Mouse (Mus musculus): ENCODE measurements around the gene Ubr1. TPM values are rescaled to one million over a fixed set of nuclear protein-coding genes. Genes with fewer than 3 reads are reported as not detected.
A peak's percentile ranks its signal among the peaks of the same experiment; 100 is the strongest.
"Not testable (repeated sequence)": the region's sequence is repeated elsewhere in the genome, so short reads cannot be mapped to it uniquely, and the experiment has no call there.

The Ubr1 gene
- total and polyA plus RNA-seq, 2 experiments = 14.4 to 16.1 TPM

DNA sequence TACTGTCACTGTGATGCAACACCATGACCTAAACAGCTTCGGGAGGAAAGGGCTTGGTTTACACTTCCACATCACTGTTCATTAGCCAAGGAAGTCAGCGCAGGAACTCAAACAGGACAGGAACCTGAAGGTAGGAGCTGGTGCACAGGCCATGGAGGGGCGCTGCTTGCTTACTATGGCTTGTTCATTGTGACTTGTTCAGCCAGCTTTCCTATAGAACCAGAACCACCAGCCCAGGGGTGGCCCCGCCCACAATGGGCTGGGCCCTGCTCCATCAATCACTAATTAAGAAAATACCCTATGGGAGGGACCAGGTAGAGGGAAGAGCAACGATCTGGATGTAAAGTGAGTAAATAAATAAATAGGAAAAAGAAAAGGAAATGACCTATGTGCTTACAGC, 2.4 kb upstream of the Ubr1 start:
- no peak for DNase-seq (ENCODE audit: extremely low read depth, low read depth, low spot score)
- H3K36me3 ChIP-seq (ENCODE audit: control insufficient read depth, insufficient read depth, low read length) = no peaks in the 10 kb centered on the region
- no peak overlapping the region for H3K27ac ChIP-seq (replicated peaks; ENCODE audit: insufficient read depth, low read depth, low read length)
- H3K4me3 ChIP-seq (ENCODE audit: insufficient read depth, low read depth, low read length) = no peak overlapping the region
- TF ChIP-seq CTCF (IDR thresholded peaks at IDR 0.05; ENCODE audit: low read depth, low read length) (no peak), POLR2A (IDR thresholded peaks at IDR 0.05; ENCODE audit: extremely low read depth, insufficient read depth, low read length) (no peak)
- H3K9ac ChIP-seq (ENCODE audit: low read depth, low read length) = no peak overlapping the region
- 20% methylated on average over 5 of the region's 5 CpGs for whole genome bisulfite sequencing
- peaks cover 5% of the 10 kb centered on the region; the same call in 1 of the 2 replicates for H3K79me2 ChIP-seq (ENCODE audit: control insufficient read depth, insufficient read depth, low read length)
- H3K4me1 ChIP-seq (ENCODE audit: control insufficient read depth, insufficient read depth, low read length) = peaks cover 3% of the 10 kb centered on the region
- H3K27me3 ChIP-seq (ENCODE audit: control insufficient read depth, insufficient read depth, low read length) = no peaks in the 10 kb centered on the region

GRCm38 (mm10) chr2:120972257-120972656, 1.7 kb upstream of the Ubr1 start:
- not testable (repeated sequence) for H3K27ac ChIP-seq (replicated peaks; ENCODE audit: insufficient read depth, low read depth, low read length); H3K9ac ChIP-seq (ENCODE audit: low read depth, low read length); H3K4me1 ChIP-seq (ENCODE audit: control insufficient read depth, insufficient read depth, low read length); H3K79me2 ChIP-seq (ENCODE audit: control insufficient read depth, insufficient read depth, low read length); H3K27me3 ChIP-seq (ENCODE audit: control insufficient read depth, insufficient read depth, low read length); H3K36me3 ChIP-seq (ENCODE audit: control insufficient read depth, insufficient read depth, low read length); DNase-seq (ENCODE audit: extremely low read depth, low read depth, low spot score); H3K4me3 ChIP-seq (ENCODE audit: insufficient read depth, low read depth, low read length)
- 94% methylated on average over 8 of the region's 8 CpGs for WGBS

- H3K4me1 ChIP-seq (ENCODE audit: control insufficient read depth, insufficient read depth, low read length) = no peaks in the 10 kb centered on the region; the same call in none of the 2 replicates
- H3K4me3 ChIP-seq (ENCODE audit: insufficient read depth, low read depth, low read length) = no peak overlapping the region
- no peak overlapping the region for H3K9ac ChIP-seq (ENCODE audit: low read depth, low read length)
- H3K36me3 ChIP-seq (ENCODE audit: control insufficient read depth, insufficient read depth, low read length) = peaks cover 1% of the 10 kb centered on the region; the same call in 1 of the 2 replicates
- H3K27ac ChIP-seq (replicated peaks; ENCODE audit: insufficient read depth, low read depth, low read length) = no peak overlapping the region
- peaks cover 9% of the 10 kb centered on the region; the same call in 1 of the 2 replicates for H3K79me2 ChIP-seq (ENCODE audit: control insufficient read depth, insufficient read depth, low read length)
- no peaks in the 10 kb centered on the region for H3K27me3 ChIP-seq (ENCODE audit: control insufficient read depth, insufficient read depth, low read length)
- DNase-seq (ENCODE audit: extremely low read depth, low read depth, low spot score) = no peak
- WGBS = 95% methylated on average over 4 of the region's 4 CpGs
- TF ChIP-seq POLR2A (IDR thresholded peaks at IDR 0.05; ENCODE audit: extremely low read depth, insufficient read depth, low read length) = no peak
- no peak for TF ChIP-seq CTCF (IDR thresholded peaks at IDR 0.05; ENCODE audit: low read depth, low read length)
These were observed 1.3 kb upstream of the Ubr1 start for GRCm38 (mm10) chr2:120971766-120972165.

- H3K4me3 ChIP-seq (ENCODE audit: insufficient read depth, low read depth, low read length) = peak overlapping the region; percentile 83
- TF ChIP-seq CTCF (IDR thresholded peaks at IDR 0.05; ENCODE audit: low read depth, low read length) (no peak), POLR2A (IDR thresholded peaks at IDR 0.05; ENCODE audit: extremely low read depth, insufficient read depth, low read length) (no peak)
- H3K27me3 ChIP-seq (ENCODE audit: control insufficient read depth, insufficient read depth, low read length) = no peaks in the 10 kb centered on the region
- peak; percentile 35 for DNase-seq (ENCODE audit: extremely low read depth, low read depth, low spot score)
- peak overlapping the region; percentile 40 for H3K27ac ChIP-seq (replicated peaks; ENCODE audit: insufficient read depth, low read depth, low read length)
- H3K9ac ChIP-seq (ENCODE audit: low read depth, low read length) = peak overlapping the region; percentile 79
- H3K4me1 ChIP-seq (ENCODE audit: control insufficient read depth, insufficient read depth, low read length) = no peaks in the 10 kb centered on the region; the same call in none of the 2 replicates
- H3K79me2 ChIP-seq (ENCODE audit: control insufficient read depth, insufficient read depth, low read length) = peaks cover 13% of the 10 kb centered on the region; the same call in 1 of the 2 replicates
- H3K36me3 ChIP-seq (ENCODE audit: control insufficient read depth, insufficient read depth, low read length) = peaks cover 1% of the 10 kb centered on the region; the same call in 1 of the 2 replicates
- under 1% methylated on average over 23 of the region's 23 CpGs for WGBS
These were observed 423 bp downstream of the Ubr1 start for GRCm38 (mm10) chr2:120970045-120970539.

DNA sequence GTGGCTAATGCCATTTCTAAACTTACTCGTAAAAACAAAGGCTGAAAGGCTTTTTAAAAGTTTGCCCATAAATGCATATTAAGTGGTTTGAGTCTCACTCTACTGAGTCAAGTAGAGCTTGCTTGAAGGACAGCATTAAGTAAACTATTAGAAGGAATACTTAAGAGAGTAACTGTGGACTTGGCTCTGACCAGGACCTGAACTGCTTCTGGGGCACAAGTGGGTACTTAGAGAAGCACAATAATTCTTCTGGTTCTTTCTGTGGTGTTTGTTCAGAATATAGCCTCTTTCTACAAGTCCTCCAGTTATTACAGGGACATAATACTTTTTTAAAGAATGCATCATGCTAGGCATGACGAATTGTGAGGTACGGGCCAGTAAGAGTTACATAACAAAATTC, 5.0 kb downstream of the Ubr1 start:
- Histone ChIP-seq H3K36me3 (ENCODE audit: control insufficient read depth, insufficient read depth, low read length) (peaks cover 7% of the 10 kb centered on the region), H3K9ac (ENCODE audit: low read depth, low read length) (no peak overlapping the region), H3K27ac (replicated peaks; ENCODE audit: insufficient read depth, low read depth, low read length) (no peak overlapping the region), H3K4me1 (ENCODE audit: control insufficient read depth, insufficient read depth, low read length) (no peaks in the 10 kb centered on the region; the same call in 1 of the 2 replicates), H3K4me3 (ENCODE audit: insufficient read depth, low read depth, low read length) (no peak overlapping the region), H3K27me3 (ENCODE audit: control insufficient read depth, insufficient read depth, low read length) (no peaks in the 10 kb centered on the region), H3K79me2 (ENCODE audit: control insufficient read depth, insufficient read depth, low read length) (peaks cover 13% of the 10 kb centered on the region; the same call in 1 of the 2 replicates)
- WGBS = 93% methylated on average over 3 of the region's 3 CpGs
- no peak for DNase-seq (ENCODE audit: extremely low read depth, low read depth, low spot score)
- no peak for TF ChIP-seq CTCF (IDR thresholded peaks at IDR 0.05; ENCODE audit: low read depth, low read length)
- no peak for TF ChIP-seq POLR2A (IDR thresholded peaks at IDR 0.05; ENCODE audit: extremely low read depth, insufficient read depth, low read length)

GRCm38 (mm10) chr2:120963110-120963509, 7.4 kb downstream of the Ubr1 start:
- no peak for TF ChIP-seq CTCF (IDR thresholded peaks at IDR 0.05; ENCODE audit: low read depth, low read length)
- TF ChIP-seq POLR2A (IDR thresholded peaks at IDR 0.05; ENCODE audit: extremely low read depth, insufficient read depth, low read length) = no peak
- Histone ChIP-seq H3K27me3 (ENCODE audit: control insufficient read depth, insufficient read depth, low read length) (no peaks in the 10 kb centered on the region), H3K4me3 (ENCODE audit: insufficient read depth, low read depth, low read length) (no peak overlapping the region), H3K79me2 (ENCODE audit: control insufficient read depth, insufficient read depth, low read length) (peaks cover 8% of the 10 kb centered on the region; the same call in 1 of the 2 replicates), H3K9ac (ENCODE audit: low read depth, low read length) (no peak overlapping the region), H3K27ac (replicated peaks; ENCODE audit: insufficient read depth, low read depth, low read length) (no peak overlapping the region), H3K36me3 (ENCODE audit: control insufficient read depth, insufficient read depth, low read length) (peaks cover 12% of the 10 kb centered on the region), H3K4me1 (ENCODE audit: control insufficient read depth, insufficient read depth, low read length) (no peaks in the 10 kb centered on the region; the same call in 1 of the 2 replicates)
- no peak for DNase-seq (ENCODE audit: extremely low read depth, low read depth, low spot score)
- 82% methylated on average over 7 of the region's 7 CpGs for WGBS
